ENCODE assay signal across 8 mouse cellular contexts in the genomic region with DNA sequence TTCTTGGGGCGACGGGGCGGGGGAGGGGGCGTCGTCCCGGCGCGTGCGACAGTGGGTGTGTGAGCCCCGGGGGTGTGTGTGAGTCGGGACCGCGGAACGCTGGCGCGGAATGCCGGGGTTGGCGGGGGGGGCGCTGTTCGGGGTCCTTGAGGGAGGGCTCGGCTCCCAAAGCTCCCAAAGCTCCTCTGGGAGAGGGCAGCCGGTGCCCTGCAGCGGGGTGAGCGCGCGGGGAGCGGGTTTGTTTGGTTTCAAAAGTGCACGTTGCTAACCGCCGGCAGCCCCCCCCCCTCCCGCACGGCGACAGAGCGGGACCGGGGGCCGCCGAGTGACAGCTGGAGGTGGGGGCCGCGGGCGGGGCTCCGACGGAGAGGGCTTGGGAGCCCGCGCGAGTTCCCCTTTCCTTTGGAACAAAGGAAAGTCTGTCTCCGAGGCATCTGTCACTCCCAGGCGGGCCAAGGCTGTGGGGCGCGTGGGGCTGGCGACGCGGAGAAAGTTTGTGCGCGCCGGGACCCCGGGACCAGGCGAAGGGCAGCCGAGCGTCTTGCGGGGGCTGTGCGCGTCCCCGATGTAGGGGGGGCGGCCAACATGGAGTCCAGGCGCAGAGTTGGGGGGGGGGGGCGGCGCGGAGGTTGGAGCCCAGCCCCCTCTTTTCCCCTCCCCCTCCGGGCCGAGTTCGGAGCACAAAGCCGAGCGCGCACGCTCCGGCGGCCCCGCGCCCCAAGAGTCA. TPM values are rescaled to one million over a fixed set of nuclear protein-coding genes. Genes with fewer than 3 reads are reported as not detected.
DNase-seq lines count a peak whose midpoint lies in the region; ATAC-seq and TF ChIP-seq lines count a peak whose summit lies in the region.

No protein-coding gene starts in this region.

- ATAC-seq in embryonic facial prominence, embryonic 15.5 days (ENCODE audit: insufficient number of reproducible peaks, low FRiP score, low TSS enrichment, low read depth): peak; percentile 48
- ATAC-seq in hindbrain, embryonic 16.5 days: peak; percentile 25; the same call in 1 of the 2 replicates
- peak; percentile 47 for ATAC-seq in lung, embryonic 16.5 days (ENCODE audit: low read depth)

- no peak overlapping the region for H3K27ac ChIP-seq in kidney, adult 2 months (ENCODE audit: insufficient read depth, low read depth, low read length)
- H3K27ac ChIP-seq in MEL (ENCODE audit: control insufficient read depth, low read depth, low read length): peak overlapping the region; percentile 77
- peak overlapping the region; percentile 92 for H3K27ac ChIP-seq in embryonic facial prominence, embryonic 15.5 days (replicated peaks)
- peak overlapping the region; percentile 84 for H3K27ac ChIP-seq in hindbrain, embryonic 16.5 days (ENCODE audit: low read depth, low read length)
- peak overlapping the region; percentile 98 for H3K27ac ChIP-seq in lung, embryonic 16.5 days (ENCODE audit: low read length)
- no peak overlapping the region for H3K27ac ChIP-seq in small intestine, adult 2 months (ENCODE audit: insufficient read depth, low read depth, low read length)

- no peaks in the 10 kb centered on the region for H3K27me3 ChIP-seq in kidney, adult 2 months (replicated peaks; ENCODE audit: control insufficient read depth, insufficient read depth, low read length)
- no peaks in the 10 kb centered on the region for H3K27me3 ChIP-seq in MEL (ENCODE audit: control insufficient read depth in 1 of 2, insufficient read depth in 2 of 2, low read length in 2 of 2)
- no peaks in the 10 kb centered on the region for H3K27me3 ChIP-seq in embryonic facial prominence, embryonic 15.5 days
- H3K27me3 ChIP-seq in hindbrain, embryonic 16.5 days (replicated peaks; ENCODE audit: control insufficient read depth, insufficient read depth, low read length): peaks cover 19% of the 10 kb centered on the region
- H3K27me3 ChIP-seq in lung, embryonic 16.5 days (ENCODE audit: control insufficient read depth, insufficient read depth, low read depth, low read length): no peaks in the 10 kb centered on the region
- no peaks in the 10 kb centered on the region; the same call in 1 of the 2 replicates for H3K27me3 ChIP-seq in small intestine, adult 2 months (ENCODE audit: control insufficient read depth, insufficient read depth, low read length)

- TF ChIP-seq POLR2A in kidney, adult 2 months (IDR thresholded peaks at IDR 0.05; ENCODE audit: low read depth, low read length): no peak
- TF ChIP-seq POLR2A in MEL (IDR thresholded peaks at IDR 0.05; ENCODE audit: control insufficient read depth in 1 of 2, insufficient read depth in 1 of 2, low read depth in 1 of 2, low read length in 2 of 2, poor library complexity in 1 of 2): no peak; a peak in 2 of 4 replicates
- TF ChIP-seq POLR2A in small intestine, adult 2 months (IDR thresholded peaks at IDR 0.05; ENCODE audit: low read depth, low read length): no peak

- 0 out of 2 replicates have a peak, but pooled peaks cover 6% of the 10 kb centered on the region for H3K4me1 ChIP-seq in kidney, adult 2 months (ENCODE audit: control insufficient read depth, insufficient read depth, low read length)
- peaks cover 3 to 10% of the 10 kb centered on the region in 2 experiments; a peak in 3 of 4 replicates for H3K4me1 ChIP-seq in MEL (ENCODE audit: control insufficient read depth in 1 of 2, insufficient read depth in 2 of 2, low read length in 2 of 2)
- peaks cover 60% of the 10 kb centered on the region for H3K4me1 ChIP-seq in embryonic facial prominence, embryonic 15.5 days
- peaks cover 34% of the 10 kb centered on the region for H3K4me1 ChIP-seq in hindbrain, embryonic 16.5 days (ENCODE audit: control insufficient read depth, insufficient read depth, low read depth, low read length)
- peaks cover 56% of the 10 kb centered on the region for H3K4me1 ChIP-seq in lung, embryonic 16.5 days (replicated peaks; ENCODE audit: control insufficient read depth, insufficient read depth, low read length)
- peaks cover 11% of the 10 kb centered on the region for H3K4me1 ChIP-seq in small intestine, adult 2 months (ENCODE audit: control insufficient read depth, insufficient read depth, insufficient read length, low read length)

- peaks cover 40% of the 10 kb centered on the region for H3K79me2 ChIP-seq in MEL (ENCODE audit: control insufficient read depth, insufficient read depth, low read length, poor library complexity)

- TF ChIP-seq EP300 in MEL (IDR thresholded peaks at IDR 0.05; ENCODE audit: low read depth in 1 of 2, low read length in 2 of 2): no peak

- H3K9ac ChIP-seq in MEL (ENCODE audit: control insufficient read depth, low read depth, low read length, poor library complexity, severe bottlenecking): peak overlapping the region; percentile 97
- H3K9ac ChIP-seq in embryonic facial prominence, embryonic 15.5 days: peak overlapping the region; percentile 70
- H3K9ac ChIP-seq in hindbrain, embryonic 16.5 days (ENCODE audit: low read depth, low read length): peak overlapping the region; percentile 74
- H3K9ac ChIP-seq in lung, embryonic 16.5 days (ENCODE audit: low read length): peak overlapping the region; percentile 93

- no peaks in the 10 kb centered on the region for H3K36me3 ChIP-seq in kidney, adult 2 months (ENCODE audit: control insufficient read depth, insufficient read depth, low read length)
- peaks cover 4 to 7% of the 10 kb centered on the region in 2 experiments for H3K36me3 ChIP-seq in MEL (ENCODE audit: control insufficient read depth in 1 of 2, insufficient read depth in 2 of 2, low read length in 2 of 2)
- H3K36me3 ChIP-seq in embryonic facial prominence, embryonic 15.5 days: peaks cover 21% of the 10 kb centered on the region
- H3K36me3 ChIP-seq in hindbrain, embryonic 16.5 days (ENCODE audit: control insufficient read depth, insufficient read depth, low read length): no peaks in the 10 kb centered on the region
- no peaks in the 10 kb centered on the region; the same call in none of the 2 replicates for H3K36me3 ChIP-seq in lung, embryonic 16.5 days (ENCODE audit: control insufficient read depth, insufficient read depth, low read length)
- H3K36me3 ChIP-seq in small intestine, adult 2 months (ENCODE audit: control insufficient read depth, insufficient read depth, low read length): no peaks in the 10 kb centered on the region

- peak; percentile 9 for DNase-seq in kidney, adult 2 months
- DNase-seq in kidney, adult 8-10 months: no peak
- DNase-seq in MEL (ENCODE audit: low read depth, low spot score): peak; percentile 83
- DNase-seq in frontal cortex, postnatal 14 days (ENCODE audit: low spot score in 2 of 2): no peak

- peak overlapping the region; percentile 61 for H3K4me3 ChIP-seq in kidney, adult 2 months (ENCODE audit: insufficient read depth, low read depth, low read length)
- peak overlapping the region; percentile 63 to 65 for H3K4me3 ChIP-seq in MEL (ENCODE audit: control insufficient read depth in 1 of 2, insufficient read depth in 1 of 2, low read depth in 2 of 2, low read length in 2 of 2)
- H3K4me3 ChIP-seq in embryonic facial prominence, embryonic 15.5 days (replicated peaks): peak overlapping the region; percentile 75
- H3K4me3 ChIP-seq in hindbrain, embryonic 16.5 days (ENCODE audit: low read length): peak overlapping the region; percentile 66
- peak overlapping the region; percentile 91 for H3K4me3 ChIP-seq in lung, embryonic 16.5 days (ENCODE audit: low read length)
- peak overlapping the region; percentile 79 for H3K4me3 ChIP-seq in small intestine, adult 2 months (ENCODE audit: low read depth, low read length)

- WGBS in kidney, adult 2 months: under 1% methylated on average over 74 of the region's 79 CpGs
- WGBS in embryonic facial prominence, embryonic 15.5 days: under 1% methylated on average over 75 of the region's 79 CpGs
- WGBS in hindbrain, embryonic 16.5 days: under 1% methylated on average over 56 of the region's 79 CpGs
- WGBS in lung, embryonic 16.5 days: under 1% methylated on average over 54 of the region's 79 CpGs
- 1% methylated on average over 72 of the region's 79 CpGs for WGBS in small intestine, adult 2 months

- TF ChIP-seq RAD21 in MEL (IDR thresholded peaks at IDR 0.05; ENCODE audit: low read depth, low read length): no peak

- no peak for TF ChIP-seq CTCF in kidney, adult 2 months (conservative IDR thresholded peaks at IDR 0.05; ENCODE audit: insufficient read depth, insufficient read length, low read depth, low read length)
- TF ChIP-seq CTCF in MEL (IDR thresholded peaks at IDR 0.05 in 2 of 3, conservative IDR thresholded peaks at IDR 0.05 in 1 of 3; ENCODE audit: control insufficient read depth in 1 of 3, insufficient read depth in 1 of 3, low read depth in 2 of 3, low read length in 3 of 3, poor library complexity in 1 of 3, severe bottlenecking in 1 of 3): no peak
- no peak for TF ChIP-seq CTCF in small intestine, adult 2 months (IDR thresholded peaks at IDR 0.05; ENCODE audit: extremely low read depth, insufficient read length, insufficient replicate concordance, low read depth, low read length)

- no peaks in the 10 kb centered on the region for H3K9me3 ChIP-seq in MEL (replicated peaks; ENCODE audit: insufficient read depth, low read length)
- H3K9me3 ChIP-seq in embryonic facial prominence, embryonic 15.5 days (replicated peaks): no peaks in the 10 kb centered on the region
- no peaks in the 10 kb centered on the region for H3K9me3 ChIP-seq in hindbrain, embryonic 16.5 days (ENCODE audit: control insufficient read depth, low read length)
- H3K9me3 ChIP-seq in lung, embryonic 16.5 days (ENCODE audit: control insufficient read depth, low read length): no peaks in the 10 kb centered on the region

- peak overlapping the region; percentile 77 for H3K4me2 ChIP-seq in embryonic facial prominence, embryonic 15.5 days (replicated peaks)
- peak overlapping the region; percentile 98 for H3K4me2 ChIP-seq in hindbrain, embryonic 16.5 days (ENCODE audit: low read length)
- H3K4me2 ChIP-seq in lung, embryonic 16.5 days (ENCODE audit: low read depth, low read length): peak overlapping the region; percentile 94

RNA-seq across cellular contexts. Expression of a gene that starts 0.7 kb away (rescaled TPM):
- polyA plus RNA-seq in kidney, adult 2 months (2012; rRNA removed): 3.8 and 4.6 TPM in 2 replicates
- total RNA-seq in MEL (2012; rRNA removed): 15.2 and 16.9 TPM in 2 replicates
- 10 to 100 TPM in 1 of 2 experiments, not detected in 1; 43.3 TPM for polyA plus RNA-seq in MEL (2012; ENCODE audit: insufficient read depth in 1 of 2, insufficient read length in 2 of 2, low read depth in 1 of 2, low replicate concordance in 2 of 2, missing spikeins in 1 of 2)
- polyA plus RNA-seq in embryonic facial prominence, embryonic 15.5 days (2015; fragmentation: Nextera tagmentation; extraction: Ambion mirVana): 51.1 and 51.6 TPM in 2 replicates
- 16.0 and 20.4 TPM in 2 replicates for polyA plus RNA-seq in hindbrain, embryonic 16.5 days (2015; fragmentation: Nextera tagmentation; extraction: Ambion mirVana)
- 43.9 and 47.7 TPM in 2 replicates for polyA plus RNA-seq in lung, embryonic 16.5 days (2015; fragmentation: Nextera tagmentation; extraction: Ambion mirVana)
- polyA plus RNA-seq in small intestine, adult 2 months (2012; rRNA removed): 1.5 and 2.0 TPM in 2 replicates

RNA-seq across cellular contexts. Expression of a gene that starts 17.3 kb away (rescaled TPM):
- 1.1 and 1.2 TPM in 2 replicates for polyA plus RNA-seq in kidney, adult 2 months (2012; rRNA removed)
- total RNA-seq in MEL (2012; rRNA removed): 0.23 TPM in 1 of 2 replicates, not detected in the other
- polyA plus RNA-seq in MEL (2012; ENCODE audit: insufficient read depth in 1 of 2, insufficient read length in 2 of 2, low read depth in 1 of 2, low replicate concordance in 2 of 2, missing spikeins in 1 of 2): under 1 TPM in 1 of 2 experiments, not detected in 1; 0.60 TPM
- polyA plus RNA-seq in embryonic facial prominence, embryonic 15.5 days (2015; fragmentation: Nextera tagmentation; extraction: Ambion mirVana): 8.4 and 9.7 TPM in 2 replicates
- 6.9 and 8.1 TPM in 2 replicates for polyA plus RNA-seq in hindbrain, embryonic 16.5 days (2015; fragmentation: Nextera tagmentation; extraction: Ambion mirVana)
- polyA plus RNA-seq in lung, embryonic 16.5 days (2015; fragmentation: Nextera tagmentation; extraction: Ambion mirVana): 7.6 and 9.2 TPM in 2 replicates
- polyA plus RNA-seq in small intestine, adult 2 months (2012; rRNA removed): 0.37 and 0.42 TPM in 2 replicates

RNA-seq across cellular contexts. Expression of a gene that starts 22.5 kb away (rescaled TPM):
- 127 and 129 TPM in 2 replicates for polyA plus RNA-seq in kidney, adult 2 months (2012; rRNA removed)
- 211 and 226 TPM in 2 replicates for total RNA-seq in MEL (2012; rRNA removed)
- polyA plus RNA-seq in MEL (2012; ENCODE audit: insufficient read depth in 1 of 2, insufficient read length in 2 of 2, low read depth in 1 of 2, low replicate concordance in 2 of 2, missing spikeins in 1 of 2): 100 to 1,000 TPM; 263 to 315 TPM
- polyA plus RNA-seq in embryonic facial prominence, embryonic 15.5 days (2015; fragmentation: Nextera tagmentation; extraction: Ambion mirVana): 152 and 160 TPM in 2 replicates
- 138 and 151 TPM in 2 replicates for polyA plus RNA-seq in hindbrain, embryonic 16.5 days (2015; fragmentation: Nextera tagmentation; extraction: Ambion mirVana)
- 164 and 170 TPM in 2 replicates for polyA plus RNA-seq in lung, embryonic 16.5 days (2015; fragmentation: Nextera tagmentation; extraction: Ambion mirVana)
- polyA plus RNA-seq in small intestine, adult 2 months (2012; rRNA removed): 105 and 148 TPM in 2 replicates

RNA-seq across cellular contexts. Expression of a gene that starts 46.5 kb away (rescaled TPM):
- polyA plus RNA-seq in kidney, adult 2 months (2012; rRNA removed): 0.10 and 0.67 TPM in 2 replicates
- total RNA-seq in MEL (2012; rRNA removed): 7.7 and 9.0 TPM in 2 replicates
- under 1 TPM in 1 of 2 experiments, not detected in 1; 0.40 TPM for polyA plus RNA-seq in MEL (2012; ENCODE audit: insufficient read depth in 1 of 2, insufficient read length in 2 of 2, low read depth in 1 of 2, low replicate concordance in 2 of 2, missing spikeins in 1 of 2)
- polyA plus RNA-seq in embryonic facial prominence, embryonic 15.5 days (2015; fragmentation: Nextera tagmentation; extraction: Ambion mirVana): 0.52 and 0.56 TPM in 2 replicates
- 0.21 and 0.25 TPM in 2 replicates for polyA plus RNA-seq in hindbrain, embryonic 16.5 days (2015; fragmentation: Nextera tagmentation; extraction: Ambion mirVana)
- polyA plus RNA-seq in lung, embryonic 16.5 days (2015; fragmentation: Nextera tagmentation; extraction: Ambion mirVana): 0.63 and 2.0 TPM in 2 replicates
- 1.2 and 2.0 TPM in 2 replicates for polyA plus RNA-seq in small intestine, adult 2 months (2012; rRNA removed)

Comparison
In these comparisons a context has a peak if more than half of its experiments do, and no peak if none do; other contexts are left out.
1. DNase-seq: peak in kidney, adult 2 months (single experiment) and MEL (single experiment); none in kidney, adult 8-10 months (0 of 2) and frontal cortex, postnatal 14 days (0 of 2).
2. H3K27ac ChIP-seq: peak in MEL (single experiment), embryonic facial prominence, embryonic 15.5 days (single experiment), hindbrain, embryonic 16.5 days (single experiment) and lung, embryonic 16.5 days (single experiment); none in kidney, adult 2 months (single experiment) and small intestine, adult 2 months (single experiment).
3. Peak in every context shown above with its lines, with median percentiles within 50 percentile points of each other: H3K4me3 ChIP-seq, H3K9ac ChIP-seq, ATAC-seq and H3K4me2 ChIP-seq.